Mouse (Mus musculus) adrenal gland, postnatal 4 days (tissue): Measurements from ENCODE around the gene Cdc20b. TPM values are rescaled to one million over a fixed set of nuclear protein-coding genes. Genes with fewer than 3 reads are reported as not detected.
"Not testable (repeated sequence)": the region's sequence is repeated elsewhere in the genome, so short reads cannot be mapped to it uniquely, and the experiment has no call there.

Experiments
- DNase-seq, 2 experiments: peaks; one replicate each; pipeline ENCODE4 v3.0.0; 2021 to 2022; ENCODE audit warnings: low spot score in 2 of 2, mixed read lengths in 2 of 2
- long read RNA-seq, 2 experiments: library from polyadenylated mRNA; stranded (forward); transcript quantifications; one replicate each; pipeline ENCODE4 v2.0.0; 2021
- total RNA-seq, 2 experiments: library from RNA; stranded (reverse); gene quantifications; 2 replicates each; pipeline ENCODE4 v1.2.3; 2021

The Cdc20b gene
- total RNA-seq: not detected
- long read RNA-seq, experiment 1: 0 reads
- long read RNA-seq, experiment 2, partial matches to known transcripts: 0 of 12 reads
- long read RNA-seq, experiment 2, other reads (novel, unspliced or antisense): 12 of 12 reads

DNA sequence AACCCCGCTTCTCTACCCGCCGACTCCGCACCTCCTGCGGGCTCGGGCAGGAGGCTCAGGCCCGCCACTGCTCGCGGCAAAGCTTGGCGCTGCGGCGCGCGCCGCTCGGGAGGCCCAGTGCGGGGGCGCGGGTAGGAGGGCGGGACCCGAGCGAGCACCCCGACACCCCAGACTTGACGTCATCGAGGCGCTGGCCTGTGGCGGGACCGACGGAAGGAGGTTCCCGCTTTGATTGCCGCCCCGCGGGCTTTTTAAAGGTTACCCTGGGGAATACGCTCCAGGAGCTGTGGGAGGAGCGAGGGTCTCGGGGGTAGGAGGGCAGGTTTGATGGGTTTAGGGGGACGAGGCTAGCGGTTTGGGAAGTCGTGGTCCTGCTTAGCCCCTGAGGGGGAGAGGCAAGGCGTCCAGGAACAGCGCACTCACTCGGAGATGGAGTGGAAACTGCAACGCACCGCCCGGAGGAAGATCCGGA is at the start of gene Cdc20b:
TSS of gene Cdc20b (plus strand) at position 162 of the 472 bp plus-strand sequence.
- peak in 1 of 2 experiments; percentile 7 for DNase-seq

DNA sequence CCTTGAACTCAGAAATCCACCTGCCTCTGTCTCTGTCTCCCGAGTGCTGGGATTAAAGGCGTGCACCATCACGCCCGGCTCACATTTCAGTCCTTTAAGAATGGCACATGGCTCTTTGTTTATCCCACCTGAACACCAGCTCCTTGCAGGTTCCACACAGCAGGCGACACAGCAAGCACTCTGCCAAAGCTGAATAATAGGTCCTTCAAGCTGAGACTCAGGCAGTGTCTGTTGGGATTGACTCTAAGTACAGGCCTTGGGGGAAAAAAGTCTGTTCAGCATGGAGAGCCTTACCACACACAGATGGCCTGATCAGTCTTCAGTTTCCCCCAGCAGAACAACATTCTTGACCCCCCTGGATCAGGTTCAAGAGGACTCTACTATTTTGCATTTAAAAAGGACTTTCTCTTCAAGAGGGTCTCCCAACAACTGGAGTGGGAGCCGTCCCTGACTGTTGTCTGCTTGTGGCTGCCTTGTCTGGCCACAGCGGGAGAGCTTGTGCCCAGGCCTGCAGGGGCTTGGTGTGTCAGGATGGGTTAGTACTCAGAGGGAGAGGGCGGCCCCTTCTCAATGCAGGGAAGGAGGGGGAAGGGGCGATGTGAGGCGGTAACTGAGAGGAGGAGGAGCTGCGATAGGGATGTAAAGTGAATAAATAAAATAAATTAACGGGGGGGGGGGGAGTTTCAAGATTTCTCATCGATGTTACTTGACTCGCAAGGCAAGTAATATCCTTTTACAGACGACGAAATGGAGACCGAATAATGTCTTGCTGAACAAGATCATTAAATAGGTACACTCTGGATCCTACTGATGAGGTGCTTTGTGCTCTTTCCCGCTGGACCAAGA is 49.1 kb upstream of the Cdc20b start:
- no peak for DNase-seq

DNA sequence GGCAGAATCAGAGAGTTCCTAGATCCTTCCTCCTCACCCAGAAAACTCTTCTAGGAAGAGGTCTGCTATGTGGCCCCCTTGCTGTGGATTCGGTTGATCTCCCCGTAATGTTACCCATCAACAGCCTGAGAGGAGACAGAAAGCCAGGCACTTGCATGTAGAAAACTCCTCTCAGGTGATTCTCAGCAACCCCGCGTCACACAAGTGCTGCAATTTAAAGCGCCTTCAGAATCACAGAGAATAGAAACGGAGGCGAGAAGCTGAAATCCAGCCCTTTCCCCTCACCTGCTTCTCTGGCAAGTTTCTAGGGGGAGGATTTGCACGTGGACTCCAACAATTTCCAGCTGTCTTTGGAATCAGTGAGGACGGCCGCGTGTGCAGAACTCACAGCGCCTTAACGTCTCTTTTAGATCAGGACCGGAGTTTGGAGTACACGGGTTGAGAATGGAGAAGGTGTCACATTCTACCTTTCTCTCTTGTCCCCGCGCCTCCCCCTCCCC is 48.4 kb upstream of the Cdc20b start:
- no peak for DNase-seq

DNA sequence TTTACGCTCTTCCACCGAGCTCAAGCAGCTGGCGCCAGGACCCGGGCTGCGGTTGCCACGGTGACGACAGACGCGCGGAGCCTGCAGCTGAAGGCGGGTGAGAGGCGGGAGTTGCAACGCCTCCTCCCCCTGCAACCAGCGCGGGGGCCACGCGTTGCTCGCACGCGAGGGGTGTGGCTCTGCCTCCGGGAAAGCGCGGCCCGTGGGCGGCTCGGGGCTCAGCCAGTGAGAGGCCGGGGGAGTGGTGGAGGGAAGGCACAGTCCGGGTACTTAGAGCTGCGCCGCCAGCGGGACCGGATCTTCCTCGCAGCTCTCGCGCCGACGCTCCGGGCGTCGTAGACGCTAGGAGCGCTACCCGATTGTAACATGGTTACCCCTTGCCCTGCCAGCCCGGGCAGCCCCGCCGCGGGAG is 47.4 kb upstream of the Cdc20b start, which contains the start of gene Ccno:
TSS of gene Ccno (plus strand) at position 271 of the 412 bp plus-strand sequence.
- peak; percentile 89 for DNase-seq

DNA sequence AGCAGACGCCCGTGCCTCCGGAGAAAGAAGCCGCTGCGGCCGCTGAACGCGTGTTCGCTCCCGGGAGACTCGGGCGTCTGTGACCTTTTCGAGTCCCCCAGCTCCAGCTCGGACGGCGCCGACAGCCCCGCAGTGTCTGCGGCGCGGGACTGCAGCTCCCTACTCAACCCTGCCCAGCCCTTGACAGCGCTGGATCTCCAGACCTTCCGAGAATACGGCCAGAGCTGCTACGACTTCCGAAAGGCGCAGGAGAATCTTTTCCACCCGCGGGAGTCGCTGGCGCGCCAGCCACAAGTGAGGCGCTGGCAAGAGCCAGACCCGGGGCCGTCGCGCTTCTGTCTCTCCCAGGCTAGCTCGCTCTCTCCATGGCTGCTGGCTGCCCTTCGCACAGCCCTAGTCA is 46.9 kb upstream of the Cdc20b start:
- DNase-seq: no peak

DNA sequence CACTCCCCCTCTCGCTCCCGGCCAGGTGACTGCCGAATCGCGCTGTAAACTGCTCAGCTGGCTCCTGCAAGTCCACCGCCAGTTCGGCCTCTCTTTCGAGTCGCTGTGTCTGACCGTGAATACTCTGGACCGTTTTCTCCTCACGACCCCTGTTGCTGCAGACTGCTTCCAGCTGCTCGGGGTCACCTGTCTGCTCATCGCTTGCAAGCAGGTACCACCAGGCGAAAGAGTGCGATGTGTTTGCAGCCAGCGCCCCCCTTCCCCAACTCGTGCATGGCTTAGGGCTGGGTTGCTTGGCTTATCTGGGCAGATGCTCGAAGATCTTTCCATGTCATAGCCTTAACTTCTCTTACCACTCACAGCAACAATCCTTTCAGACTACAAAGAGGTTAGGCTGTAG is 46.0 kb upstream of the Cdc20b start:
- no peak for DNase-seq

DNA sequence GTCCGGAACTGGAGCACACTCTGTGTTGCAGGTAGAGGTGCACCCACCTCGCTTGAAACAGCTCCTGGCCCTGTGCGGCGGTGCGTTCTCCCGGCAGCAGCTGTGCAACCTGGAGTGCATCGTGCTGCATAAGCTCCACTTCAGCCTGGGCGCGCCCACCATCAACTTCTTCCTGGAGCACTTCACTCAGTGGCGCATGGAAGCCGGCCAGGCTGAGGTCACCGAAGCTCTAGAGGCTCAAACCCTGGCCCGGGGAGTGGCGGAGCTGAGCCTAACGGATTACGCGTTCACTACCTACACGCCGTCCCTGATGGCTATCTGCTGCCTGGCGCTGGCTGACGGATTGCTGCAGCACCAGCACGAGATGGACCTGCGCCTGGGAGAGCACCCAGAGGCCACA is 45.4 kb upstream of the Cdc20b start:
- no peak for DNase-seq

DNA sequence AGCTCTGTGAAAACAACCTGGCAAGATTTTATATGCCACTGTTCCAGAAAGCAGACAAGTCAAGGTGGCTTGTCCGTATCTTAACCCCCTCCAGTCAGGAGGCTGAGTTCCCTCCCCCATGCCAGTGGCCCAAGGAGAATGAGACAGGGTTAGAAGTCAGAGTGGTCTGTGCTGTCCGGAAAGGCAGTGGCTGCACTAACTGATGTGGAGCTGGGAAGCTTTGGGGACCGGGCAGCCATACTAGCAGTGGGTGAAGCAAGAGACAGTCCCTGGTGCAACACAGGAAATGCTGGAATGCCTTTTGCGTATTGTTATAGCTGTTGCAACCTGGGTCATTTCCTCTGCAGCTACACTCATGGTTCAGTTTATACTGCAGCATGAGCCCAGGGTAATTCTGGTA is 44.6 kb upstream of the Cdc20b start:
- no peak for DNase-seq

DNA sequence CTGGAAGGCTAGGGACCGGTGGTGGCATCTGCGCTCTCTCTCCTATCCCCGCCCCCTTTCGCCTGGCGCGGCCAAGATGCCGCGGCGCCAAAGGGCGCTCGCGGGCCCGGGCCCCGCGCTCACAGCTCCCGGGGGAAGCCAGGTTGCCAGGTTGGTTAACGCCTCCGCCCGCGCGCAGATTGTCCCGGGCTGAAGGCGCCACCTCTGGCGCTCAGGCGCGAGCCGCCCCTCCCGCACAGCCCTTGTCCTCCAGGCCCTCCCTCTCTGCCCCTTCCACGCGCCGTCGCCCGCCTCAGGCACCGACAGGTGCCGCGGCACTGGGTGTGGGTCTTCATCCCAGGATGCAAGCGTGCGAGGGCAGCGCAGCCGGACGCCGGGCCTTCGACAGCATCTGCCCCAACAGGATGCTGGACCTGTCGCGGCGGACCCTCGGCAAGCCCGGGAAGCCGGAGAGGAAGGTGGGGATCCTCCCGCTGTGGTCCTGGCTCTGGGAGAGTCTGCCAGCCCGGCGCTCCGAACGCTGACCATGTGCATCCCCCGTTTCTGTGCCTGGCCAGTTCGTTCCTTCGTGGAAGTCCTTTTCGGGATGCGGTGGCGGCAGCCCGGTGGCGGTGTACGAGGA is 41.3 kb upstream of the Cdc20b start, which contains the start of gene Mcidas:
TSS of gene Mcidas (plus strand) at position 315 of the 622 bp plus-strand sequence.
- DNase-seq: no peak

DNA sequence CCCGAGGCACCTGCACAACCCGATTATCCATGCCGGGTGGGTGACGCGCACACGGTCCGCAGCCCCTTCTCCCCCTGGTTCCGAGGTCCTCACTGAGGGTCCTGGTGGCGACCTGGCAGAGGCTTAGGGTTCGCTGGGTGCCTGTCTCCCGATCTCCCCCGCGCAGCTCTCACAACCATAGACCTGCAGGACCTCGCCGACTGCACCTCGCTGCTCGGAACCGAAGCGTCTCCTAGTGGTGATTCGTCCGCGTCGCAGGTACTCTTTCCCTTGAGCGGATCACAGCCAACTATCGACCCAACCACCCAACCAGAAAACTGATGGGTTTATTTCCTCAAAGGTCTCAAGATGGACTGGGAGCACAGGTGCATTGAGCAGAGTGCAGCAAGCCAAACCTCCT is 40.7 kb upstream of the Cdc20b start:
- DNase-seq: no peak

DNA sequence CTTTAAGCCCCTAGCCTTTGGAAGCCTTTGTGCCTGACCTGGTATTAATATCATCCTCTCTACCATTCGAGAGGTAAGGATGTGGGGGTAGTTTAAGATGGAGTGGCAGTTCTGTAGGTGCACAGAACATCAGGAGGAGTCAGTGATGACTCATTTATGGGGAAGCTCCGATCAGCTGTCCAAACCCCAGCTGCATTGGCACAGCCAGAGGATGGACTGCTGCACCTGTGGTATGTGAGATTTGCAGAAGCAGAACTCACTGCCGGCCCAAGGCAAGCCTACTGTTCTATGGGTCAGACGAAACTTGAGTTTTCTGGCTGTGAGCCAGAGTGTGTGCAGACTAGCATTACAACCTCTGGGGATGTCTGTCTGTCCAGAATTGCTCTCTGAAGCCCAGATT is 38.5 kb upstream of the Cdc20b start:
- DNase-seq: no peak

DNA sequence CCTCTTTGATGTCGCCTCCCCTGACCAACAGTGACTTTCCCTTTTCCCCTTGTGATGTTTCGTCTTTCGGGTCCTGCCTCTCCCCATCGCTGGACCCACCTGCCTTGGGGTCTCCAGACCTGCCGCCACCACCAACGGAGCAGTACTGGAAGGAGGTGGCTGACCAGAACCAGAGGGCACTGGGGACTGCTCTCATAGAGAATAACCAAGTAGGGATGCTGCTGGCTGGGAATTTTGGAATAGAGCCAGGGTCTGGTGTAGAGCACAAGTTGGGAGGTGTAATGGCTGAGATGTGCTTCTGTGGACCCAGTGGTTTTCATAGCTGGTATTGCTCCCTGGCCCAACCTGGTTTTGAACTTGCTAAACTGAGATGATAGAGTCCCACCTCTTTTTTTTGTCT is 37.5 kb upstream of the Cdc20b start:
- DNase-seq: no peak

DNA sequence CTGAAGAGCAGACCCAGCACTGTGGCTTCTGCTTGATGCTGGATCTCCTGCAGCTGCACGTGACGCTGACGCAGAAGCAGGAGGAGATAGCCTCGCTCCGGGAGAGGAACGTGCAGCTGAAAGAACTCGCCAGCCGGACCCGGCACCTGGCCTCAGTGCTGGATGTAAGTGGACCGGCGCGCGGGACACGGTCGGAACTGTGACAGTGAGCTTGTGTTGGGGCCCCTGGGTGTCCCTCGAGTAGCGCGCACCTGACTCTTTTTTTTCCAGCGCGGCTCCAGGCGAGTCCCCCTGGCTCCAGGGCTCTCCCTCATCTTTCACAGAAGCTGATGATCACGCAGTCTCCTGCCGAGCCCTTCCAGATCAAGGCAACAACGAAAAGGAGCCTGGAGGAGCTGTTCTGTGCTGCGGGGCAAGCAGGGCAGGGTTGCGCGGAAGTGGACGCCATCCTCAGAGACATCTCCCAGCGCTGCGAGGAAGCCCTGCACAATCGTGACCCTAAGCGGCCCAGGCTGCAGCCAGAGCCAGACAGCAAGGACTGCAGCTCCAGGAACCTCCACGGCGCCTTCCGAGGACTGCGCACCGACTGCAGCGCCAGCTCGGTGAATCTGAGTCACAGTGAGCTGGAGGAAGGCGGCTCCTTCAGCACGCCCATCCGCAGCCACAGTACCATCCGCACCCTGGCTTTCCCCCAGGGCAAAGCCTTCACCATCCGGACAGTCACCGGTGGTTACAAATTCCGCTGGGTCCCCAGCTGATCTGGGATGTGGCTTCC is 36.3 kb upstream of the Cdc20b start:
- DNase-seq: no peak

DNA sequence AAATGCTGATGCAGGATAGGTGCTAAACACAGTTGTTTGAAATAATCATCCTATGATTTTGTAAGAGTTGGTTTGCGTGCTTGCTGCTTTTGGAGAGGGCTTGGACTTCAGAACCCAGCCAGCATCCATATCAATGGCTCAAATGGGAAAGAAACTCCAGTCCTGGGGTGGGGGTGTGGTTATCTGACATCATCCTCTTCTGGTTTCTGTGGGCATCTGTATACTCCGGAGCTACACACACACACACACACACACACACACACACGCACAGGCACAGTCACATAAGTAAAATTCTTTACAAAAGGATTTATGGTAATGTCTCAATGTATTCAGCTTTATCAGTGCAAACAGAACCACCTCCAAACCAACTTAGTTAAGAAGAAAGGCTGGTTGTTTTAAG is 34.8 kb upstream of the Cdc20b start:
- DNase-seq: no peak

DNA sequence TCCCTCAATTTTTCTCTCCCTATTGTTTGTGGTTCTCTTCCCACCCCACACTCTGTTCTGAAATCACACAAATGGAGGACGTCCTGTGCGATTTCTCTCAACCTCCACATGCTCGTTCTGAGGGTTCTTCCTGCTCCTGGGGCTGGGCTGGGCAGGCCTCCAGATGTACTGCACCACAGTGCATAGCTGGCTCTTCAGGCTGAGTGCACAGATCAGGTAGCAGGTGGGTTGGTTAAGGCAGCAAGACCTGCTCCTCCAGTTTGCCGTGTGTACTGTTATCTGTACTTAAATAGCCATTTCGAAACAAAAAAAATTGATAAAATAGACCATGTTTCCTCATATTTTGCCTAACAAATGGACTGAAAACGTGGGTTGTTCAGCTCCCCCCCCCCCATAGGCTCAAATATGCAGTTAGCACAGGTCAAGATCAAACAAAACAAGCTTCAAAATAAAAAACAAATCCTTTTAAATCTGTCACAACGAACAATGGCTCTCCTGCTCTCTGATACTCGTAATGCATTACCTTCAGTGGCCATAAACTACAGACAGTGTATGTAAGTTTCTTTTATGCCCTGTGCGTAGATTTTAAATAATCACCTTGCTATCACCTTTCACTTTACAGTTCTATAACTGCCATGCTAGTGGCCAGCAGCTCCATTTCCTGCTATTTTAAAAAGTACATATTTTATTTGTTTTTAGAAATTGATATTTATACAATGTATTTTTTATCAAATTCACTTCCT is 34.2 kb upstream of the Cdc20b start:
- DNase-seq: no peak

DNA sequence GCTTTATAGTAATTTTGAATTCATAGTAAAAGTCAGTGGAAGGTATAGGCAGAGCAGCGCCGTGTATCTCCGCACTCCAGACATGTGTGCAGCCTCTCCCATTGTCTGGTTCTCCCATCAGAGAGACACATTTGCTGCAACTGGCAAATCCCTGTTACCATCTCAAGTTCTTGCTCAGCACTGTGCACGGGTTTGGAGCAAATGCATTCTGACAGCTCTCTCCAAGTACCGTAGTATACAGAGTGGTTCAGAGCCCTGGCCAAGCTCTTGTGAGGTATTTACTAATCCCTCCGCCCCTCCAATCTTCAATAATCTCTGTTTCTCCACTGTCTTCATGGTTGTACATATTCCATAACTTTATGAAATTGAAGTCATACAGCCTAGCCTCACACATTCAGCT is 22.2 kb upstream of the Cdc20b start:
- no peak for DNase-seq

DNA sequence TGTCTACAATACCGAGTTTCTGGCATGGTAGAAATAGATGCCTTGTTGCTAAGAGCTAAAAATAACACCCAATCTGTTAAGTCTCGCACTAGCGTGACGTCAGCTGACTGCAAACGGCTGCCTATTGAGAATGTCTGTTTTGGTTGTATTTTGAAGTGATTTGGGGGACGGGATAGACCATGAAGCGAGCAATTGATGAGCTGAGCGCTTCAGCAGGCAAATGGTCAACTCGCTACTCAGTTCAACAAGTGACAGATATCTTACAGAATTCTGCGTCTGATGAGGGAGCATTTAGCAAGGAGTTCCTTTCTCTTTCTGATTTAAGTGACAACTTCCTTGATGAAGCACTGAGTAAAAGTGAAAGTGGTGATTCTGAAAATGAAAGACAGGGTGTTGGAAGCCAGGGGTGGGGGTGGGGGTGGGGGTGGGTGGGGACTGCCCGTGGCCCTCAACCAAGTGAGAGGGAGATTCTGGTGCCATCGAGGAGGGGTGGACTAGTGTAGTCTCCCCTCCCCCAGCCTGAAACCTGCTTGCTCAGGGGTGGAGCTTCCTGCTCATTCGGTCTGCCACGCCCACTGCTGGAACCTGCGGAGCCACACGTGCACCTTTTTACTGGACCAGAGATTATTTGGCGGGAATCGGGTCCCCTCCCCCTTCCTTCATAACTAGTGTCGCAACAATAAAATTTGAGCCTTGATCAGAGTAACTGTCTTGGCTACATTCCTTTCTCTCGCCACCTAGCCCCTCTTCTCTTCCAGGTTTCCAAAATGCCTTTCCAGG is 21.5 kb upstream of the Cdc20b start:
- not testable (repeated sequence) for DNase-seq

DNA sequence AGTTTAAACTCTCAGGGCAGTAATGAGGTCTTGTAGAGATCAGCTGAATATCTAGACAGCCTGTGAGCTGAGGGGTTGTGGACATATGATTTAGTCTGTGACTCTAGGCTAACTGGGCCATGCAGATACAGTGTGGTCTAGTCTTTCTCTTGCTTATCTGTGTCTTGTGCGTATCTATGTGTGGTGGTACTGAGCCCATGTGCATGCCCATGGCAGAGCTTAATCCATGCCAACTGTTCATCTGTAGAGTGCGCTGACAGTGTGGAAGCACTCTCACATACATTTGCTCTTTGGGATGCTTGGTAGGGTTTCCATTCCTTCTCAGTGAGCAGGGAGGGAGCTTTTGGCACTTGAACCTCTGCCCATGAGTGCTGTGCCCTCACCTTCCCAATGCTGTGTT is 13.4 kb upstream of the Cdc20b start:
- DNase-seq: no peak

DNA sequence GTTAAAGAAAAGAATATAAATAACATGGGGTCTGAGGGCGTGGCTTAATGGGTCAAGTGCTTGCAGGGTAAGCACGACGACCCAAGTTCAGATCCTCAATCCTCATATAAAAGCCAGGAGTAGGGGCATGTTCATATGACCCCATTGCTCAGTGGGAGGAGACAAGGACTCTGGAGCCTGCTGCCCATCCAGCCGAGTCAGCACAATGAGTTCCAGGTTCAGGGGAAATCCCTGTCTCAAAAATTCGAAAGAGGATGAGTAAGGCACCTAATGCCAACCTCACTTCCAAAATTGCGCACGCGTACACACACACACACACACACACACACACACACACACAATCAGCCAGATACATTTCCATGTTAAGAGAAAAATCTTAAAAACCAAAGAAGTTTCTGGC is 12.4 kb upstream of the Cdc20b start:
- no peak for DNase-seq
